Mouse (Mus musculus): ENCODE data around the gene Bcas2. TPM values are rescaled to one million over a fixed set of nuclear protein-coding genes. Genes with fewer than 3 reads are reported as not detected.
"Not testable (repeated sequence)": the region's sequence is repeated elsewhere in the genome, so short reads cannot be mapped to it uniquely, and the experiment has no call there.

Gene Bcas2
- total RNA-seq (2021) = 10 to 100 TPM; 47.7 to 48.0 TPM
- long read RNA-seq, experiment 1, transcript Bcas2-201 (7 exons, 1,467 nt) = major isoform, 142 of 151 reads
- long read RNA-seq, experiment 1, partial matches to known transcripts = 5 of 151 reads
- long read RNA-seq, experiment 1, other reads (novel, unspliced or antisense) = 0 of 151 reads
- long read RNA-seq, experiment 2, transcript Bcas2-201 (7 exons, 1,467 nt) = major isoform, 98 of 105 reads
- long read RNA-seq, experiment 2, partial matches to known transcripts = 0 of 105 reads
- long read RNA-seq, experiment 2, other reads (novel, unspliced or antisense) = 3 of 105 reads

DNA sequence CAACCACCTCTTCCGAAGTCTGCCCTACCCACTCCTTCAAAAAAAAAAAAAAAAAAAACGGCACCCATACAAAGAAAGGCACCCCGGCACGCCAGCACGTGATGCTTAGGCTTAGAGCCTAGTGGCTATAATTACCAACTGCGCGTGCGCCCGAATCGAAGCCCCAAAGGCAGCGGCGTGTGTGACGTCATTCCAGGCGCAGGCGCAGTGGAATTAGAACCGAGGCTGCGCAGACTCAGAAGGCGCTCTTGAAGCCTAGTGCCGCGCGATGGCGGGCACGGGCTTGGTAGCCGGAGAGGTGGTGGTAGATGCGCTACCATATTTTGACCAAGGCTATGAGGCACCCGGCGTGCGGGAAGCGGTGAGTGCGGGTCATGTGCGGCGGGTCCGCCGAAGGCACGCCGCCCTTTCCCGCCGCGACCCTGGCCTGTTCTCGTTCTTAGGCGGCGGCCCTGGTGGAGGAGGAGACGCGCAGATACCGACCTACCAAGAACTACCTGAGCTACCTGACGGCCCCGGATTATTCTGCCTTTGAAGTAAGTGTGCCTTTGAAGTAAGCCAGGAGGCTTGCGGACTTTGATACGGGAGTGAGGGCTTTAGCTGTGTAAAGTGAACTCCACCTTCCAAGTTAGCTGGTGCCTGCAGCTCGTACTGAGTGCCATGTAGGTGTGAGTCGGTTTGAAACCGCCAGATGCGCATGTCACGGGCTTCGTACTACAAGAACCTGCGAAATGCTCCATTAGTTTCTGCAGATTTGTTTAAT is at the start of gene Bcas2:
TSS of gene Bcas2 (plus strand) at position 151 of the 763 bp plus-strand sequence.
- intact Hi-C loops (cut with DNase I) = loop anchor here (2.0 kb wide), 2 partner anchors 69 to 113 kb away; partner anchors contain the start of genes Dennd2c and Nras
- DNase-seq = peak; percentile 99

DNA sequence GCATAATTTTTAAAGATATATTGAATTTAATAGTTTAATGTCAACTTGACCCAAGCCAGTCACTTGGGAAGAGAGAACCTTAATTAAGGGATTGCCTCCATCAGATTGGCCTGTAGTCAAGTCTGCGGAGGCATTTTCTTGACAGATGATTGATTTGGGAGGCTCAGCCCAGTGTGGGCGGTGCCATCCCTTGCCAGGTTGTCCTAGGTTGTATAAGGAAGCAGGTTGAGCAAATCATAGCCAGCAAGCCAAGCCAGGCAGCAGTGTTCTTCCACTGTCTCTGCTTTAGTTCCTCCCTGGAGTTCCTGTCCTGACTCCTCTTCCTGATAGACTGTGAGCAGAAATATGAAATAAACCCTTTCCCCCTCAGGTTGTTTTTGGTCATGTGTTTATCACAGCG is 47.8 kb upstream of the Bcas2 start:
- intact Hi-C loops (cut with DNase I) = no loop called here
- no peak for DNase-seq

GRCm38 (mm10) chr3:103126138-103126537 is 45.3 kb upstream of the Bcas2 start:
- intact Hi-C loops (cut with DNase I) = no loop called here
- DNase-seq = no peak

GRCm38 (mm10) chr3:103127177-103127576 is 44.3 kb upstream of the Bcas2 start:
- no peak for DNase-seq
- intact Hi-C loops (cut with DNase I) = no loop called here

- no peak for DNase-seq
- intact Hi-C loops (cut with DNase I) = no loop called here
These were observed 43.7 kb upstream of the Bcas2 start for GRCm38 (mm10) chr3:103127721-103128120.

- intact Hi-C loops (cut with DNase I) = no loop called here
- no peak for DNase-seq
These were observed 43.2 kb upstream of the Bcas2 start for GRCm38 (mm10) chr3:103128251-103128650.

DNA sequence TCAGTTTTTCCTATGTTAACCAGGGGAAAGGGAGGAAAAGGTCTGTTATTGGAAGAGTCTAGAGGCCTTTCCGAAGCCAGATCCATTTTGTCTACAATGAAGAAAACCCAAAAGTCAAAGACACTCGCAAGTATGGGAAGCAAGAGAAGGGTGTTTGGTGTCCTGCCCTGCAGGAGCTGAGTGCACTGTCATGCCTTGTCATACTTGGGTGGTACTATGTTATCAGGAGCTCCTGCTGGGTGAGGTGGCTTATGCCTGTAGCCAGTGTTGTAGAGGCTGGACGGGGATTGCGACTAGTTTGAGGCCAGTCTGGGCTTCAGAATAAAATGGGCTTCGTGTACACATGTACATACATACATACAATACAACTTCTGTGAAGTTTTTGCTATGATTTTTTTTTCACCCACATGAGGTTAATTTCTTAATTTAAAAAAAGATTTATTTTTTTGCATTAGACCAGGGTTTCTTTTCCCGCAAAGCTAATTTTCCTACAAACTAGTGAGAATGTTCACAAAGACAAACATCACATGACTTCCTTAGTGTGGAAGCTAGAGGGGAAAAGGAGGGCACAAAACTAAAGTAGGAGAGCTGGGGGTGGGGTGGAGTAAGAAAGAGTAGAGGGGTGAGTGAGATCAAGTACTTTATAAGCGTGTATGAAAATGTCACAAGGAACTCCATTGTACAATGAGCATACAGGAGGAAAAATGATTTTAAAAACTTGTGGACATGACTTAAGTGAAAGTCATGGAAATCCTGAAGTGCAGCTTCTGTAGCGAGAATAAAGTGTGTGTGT is 41.9 kb upstream of the Bcas2 start:
- no peak for DNase-seq

DNA sequence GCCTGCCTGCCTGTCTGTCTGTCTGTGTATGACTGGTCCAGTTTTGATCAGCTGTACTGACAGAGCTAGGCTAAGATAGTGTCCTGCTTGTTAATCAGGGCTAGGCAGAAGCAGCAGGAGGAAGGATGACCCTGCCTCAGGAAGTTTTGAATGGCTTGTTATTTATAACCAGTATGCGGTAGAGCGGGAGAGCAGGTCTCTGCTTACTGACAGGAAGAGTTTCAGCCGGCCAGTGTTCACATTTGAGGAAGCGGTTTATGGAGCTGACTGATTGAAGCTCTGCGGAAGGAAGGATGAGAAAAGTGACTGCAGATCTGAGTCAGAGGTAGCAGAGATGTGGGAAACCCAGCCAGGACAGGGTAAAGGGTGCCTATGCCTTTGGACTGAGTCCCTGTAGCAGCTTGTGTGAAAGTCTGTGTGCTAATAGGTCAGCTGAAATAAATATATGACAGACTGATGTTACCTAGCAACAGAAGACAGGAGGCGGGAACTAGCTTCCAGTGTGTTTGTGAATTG is 41.2 kb upstream of the Bcas2 start:
- peak; percentile 13 to 20 for DNase-seq

More for the DNA sequence above, 41.9 kb upstream of the Bcas2 start:
- intact Hi-C loops (cut with DNase I) = no loop called here

DNA sequence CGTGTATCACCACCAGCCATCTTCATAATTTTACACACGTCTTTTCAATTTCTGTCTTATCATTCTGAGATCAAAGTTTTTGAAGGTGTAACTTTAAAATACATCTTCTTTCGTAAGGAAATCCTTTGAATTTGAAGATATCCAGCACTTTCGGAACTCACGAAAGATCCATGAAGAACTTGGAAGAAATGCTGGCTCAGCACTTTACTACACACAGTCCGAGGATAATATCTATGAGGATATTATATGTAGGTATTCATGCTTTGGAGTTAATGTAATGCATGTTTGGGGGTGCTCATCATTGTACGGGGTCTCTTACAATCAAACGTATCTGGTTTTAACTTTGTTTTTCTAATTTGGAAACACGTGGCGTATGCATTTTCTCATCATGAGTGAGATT is 38.4 kb upstream of the Bcas2 start:
- no peak for DNase-seq
- intact Hi-C loops (cut with DNase I) = no loop called here

More for the DNA sequence above, 41.2 kb upstream of the Bcas2 start:
- intact Hi-C loops (cut with DNase I) = no loop called here

- intact Hi-C loops (cut with DNase I) = no loop called here
- no peak for DNase-seq
These were observed 34.9 kb upstream of the Bcas2 start for GRCm38 (mm10) chr3:103136414-103137077.

- DNase-seq = peak; percentile 31 to 39
- intact Hi-C loops (cut with DNase I) = no loop called here
These were observed 32.4 kb upstream of the Bcas2 start for GRCm38 (mm10) chr3:103139047-103139446.

GRCm38 (mm10) chr3:103140095-103140838 is 31.2 kb upstream of the Bcas2 start:
- intact Hi-C loops (cut with DNase I) = not testable (repeated sequence)
- peak; percentile 45 to 55 for DNase-seq

DNA sequence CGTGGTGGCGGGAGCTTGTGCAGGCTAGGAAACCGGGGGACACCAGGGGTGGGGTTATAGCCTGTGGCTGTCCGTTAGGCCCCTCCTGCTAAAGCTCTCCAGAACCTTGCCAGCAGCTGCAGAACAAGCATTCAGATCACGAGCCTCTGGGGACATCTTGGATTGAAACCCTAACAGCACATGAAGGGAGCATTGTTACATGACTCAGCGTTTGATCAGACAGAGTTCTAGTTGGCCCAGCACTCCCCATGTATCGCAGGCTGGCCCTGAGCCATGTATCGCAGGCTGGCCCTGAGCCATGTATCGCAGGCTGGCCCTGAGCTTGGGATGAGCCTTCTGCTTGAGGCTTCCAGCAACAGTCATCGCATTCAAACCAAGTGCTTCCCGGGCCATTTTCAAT is 30.2 kb upstream of the Bcas2 start:
- DNase-seq = peak; percentile 16 to 25
- intact Hi-C loops (cut with DNase I) = no loop called here

- DNase-seq = no peak
- intact Hi-C loops (cut with DNase I) = no loop called here
These were observed 29.1 kb upstream of the Bcas2 start for GRCm38 (mm10) chr3:103142366-103142765.

GRCm38 (mm10) chr3:103145336-103145735 is 26.1 kb upstream of the Bcas2 start:
- no peak for DNase-seq
- intact Hi-C loops (cut with DNase I) = loop anchor here (5.0 kb wide), 1 partner anchor 88 kb away; the partner anchor contains the start of gene Nras

DNA sequence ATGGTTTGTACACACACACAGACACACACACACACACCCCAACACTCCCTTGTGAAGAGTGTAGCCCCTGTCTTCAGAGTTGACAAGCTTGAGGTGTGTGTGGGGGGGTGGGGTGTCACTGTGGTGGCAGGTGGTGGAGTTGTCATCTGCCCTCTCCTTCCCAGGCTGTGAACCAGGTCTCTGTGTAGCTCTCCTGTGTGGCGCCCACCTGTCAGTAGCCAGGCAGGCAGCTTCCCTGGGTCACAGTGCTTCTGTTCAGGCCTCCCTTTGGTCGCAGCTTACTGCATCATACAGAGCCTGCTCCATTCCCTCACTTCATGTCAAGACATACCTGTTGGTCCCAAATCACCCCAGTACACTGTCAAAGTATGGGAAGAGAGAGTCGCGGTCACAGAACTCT is 25.7 kb upstream of the Bcas2 start:
- no peak for DNase-seq
- intact Hi-C loops (cut with DNase I) = loop anchor here (2.0 to 5.0 kb wide), 2 partner anchors 43 to 88 kb away; partner anchors contain the start of genes Dennd2c and Nras

DNA sequence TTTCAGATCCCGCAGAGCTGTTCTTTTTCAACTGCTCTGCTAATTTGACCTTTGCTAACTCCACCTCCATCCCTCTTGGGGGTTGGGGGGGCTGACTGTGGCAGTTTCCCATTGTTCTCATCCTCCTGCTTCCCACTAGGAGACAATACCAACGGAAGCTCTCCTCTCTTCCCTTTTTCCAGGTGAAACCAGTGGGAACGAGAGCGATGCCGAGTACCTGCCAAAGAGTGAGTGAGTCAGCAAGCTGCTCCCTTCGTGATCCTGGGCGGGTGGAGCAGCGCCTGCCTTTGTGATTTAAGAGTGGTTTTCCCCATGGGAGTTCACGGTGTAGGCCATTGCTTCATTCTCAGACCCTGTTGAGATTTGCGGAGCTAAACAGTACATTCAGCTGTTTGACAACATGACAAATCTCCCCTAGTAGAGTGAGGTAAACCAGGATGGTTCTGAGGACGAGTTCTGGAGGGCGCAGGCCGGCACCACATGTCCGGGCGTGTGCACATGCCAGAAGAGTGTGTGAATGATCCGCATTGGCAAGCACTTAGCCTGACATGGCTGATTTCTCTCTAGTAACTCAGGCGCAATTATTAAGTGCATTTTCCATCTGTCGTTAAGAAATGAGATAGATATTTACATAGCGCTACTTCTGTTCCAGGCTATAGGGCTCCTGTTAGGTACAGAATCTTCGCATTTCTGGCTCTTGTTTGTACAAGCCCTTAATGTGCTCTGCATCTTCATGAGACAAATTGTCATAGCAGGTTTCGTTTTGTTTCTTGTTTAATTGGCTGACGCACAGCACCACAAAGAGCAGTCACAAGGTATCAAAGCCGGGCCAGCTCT is 24.9 kb upstream of the Bcas2 start:
- intact Hi-C loops (cut with DNase I) = loop anchor here (2.0 to 5.0 kb wide), 2 partner anchors 44 to 89 kb away; partner anchors contain the start of genes Dennd2c and Nras

GRCm38 (mm10) chr3:103147775-103148174 is 23.7 kb upstream of the Bcas2 start:
- DNase-seq = no peak
- intact Hi-C loops (cut with DNase I) = loop anchor here (2.0 to 5.0 kb wide), 2 partner anchors 45 to 90 kb away; partner anchors contain the start of genes Dennd2c and Nras

More for the DNA sequence above, 24.9 kb upstream of the Bcas2 start:
- no peak for DNase-seq

All from heart, postnatal 14 days (tissue).